Mouse (Mus musculus) cortical plate, adult 2 months (tissue): Measurements from ENCODE around the gene Gpld1.

Experiments used
- CTCF ChIP-seq: fragments of 200-500 bp; IDR thresholded peaks from 2 replicates; pipeline ENCODE4 v1.5.1; 2011; ENCODE audit warnings: mild to moderate bottlenecking, control low read depth, low read length; ENCODE audit not compliant: insufficient read depth; ENCODE audit errors: extremely low read depth
- POLR2A ChIP-seq: fragments of 200-500 bp; IDR thresholded peaks from 2 replicates; pipeline ENCODE4 v1.6.1; 2011; ENCODE audit warnings: mild to moderate bottlenecking, low read length, control low read depth; ENCODE audit not compliant: insufficient read depth; ENCODE audit errors: extremely low read depth

GRCm38 (mm10) chr13:24903412-24903811 lies 39.5 kb upstream of the Gpld1 start:
- TF ChIP-seq POLR2A = no peak
- no peak for TF ChIP-seq CTCF
